Mouse (Mus musculus): ENCODE measurements around the gene Mdm2.
"Not testable (repeated sequence)": the region's sequence is repeated elsewhere in the genome, so short reads cannot be mapped to it uniquely, and the experiment has no call there.

Gene Mdm2

GRCm38 (mm10) chr10:117748276-117749049, 37.9 kb upstream of the Mdm2 start:
- no peak for DNase-seq (ENCODE audit: low spot score in 2 of 2)

GRCm38 (mm10) chr10:117747711-117748110, 37.2 kb upstream of the Mdm2 start:
- DNase-seq (ENCODE audit: low spot score in 2 of 2): no peak

GRCm38 (mm10) chr10:117746297-117746883, 35.8 kb upstream of the Mdm2 start, which contains the start of gene Slc35e3:
Slc35e3 (minus strand) TSS chr10:117746365.
- DNase-seq (ENCODE audit: low spot score in 2 of 2): peak; percentile 96 to 97

- not testable (repeated sequence) for DNase-seq (ENCODE audit: low spot score in 2 of 2)
Observed at GRCm38 (mm10) chr10:117745570-117746296, 35.2 kb upstream of the Mdm2 start.

- DNase-seq (ENCODE audit: low spot score in 2 of 2): no peak
Observed at GRCm38 (mm10) chr10:117743917-117744316, 33.4 kb upstream of the Mdm2 start.

GRCm38 (mm10) chr10:117743182-117743581, 32.6 kb upstream of the Mdm2 start:
- DNase-seq (ENCODE audit: low spot score in 2 of 2): no peak

- no peak for DNase-seq (ENCODE audit: low spot score in 2 of 2)
Observed at GRCm38 (mm10) chr10:117742618-117743017, 32.1 kb upstream of the Mdm2 start.

GRCm38 (mm10) chr10:117741698-117742475, 31.3 kb upstream of the Mdm2 start:
- no peak for DNase-seq (ENCODE audit: low spot score in 2 of 2)

GRCm38 (mm10) chr10:117740921-117741320, 30.4 kb upstream of the Mdm2 start:
- DNase-seq (ENCODE audit: low spot score in 2 of 2): no peak

GRCm38 (mm10) chr10:117740171-117740570, 29.6 kb upstream of the Mdm2 start:
- DNase-seq (ENCODE audit: low spot score in 2 of 2): no peak

GRCm38 (mm10) chr10:117739648-117739948, 29.0 kb upstream of the Mdm2 start:
- DNase-seq (ENCODE audit: low spot score in 2 of 2): no peak

- no peak for DNase-seq (ENCODE audit: low spot score in 2 of 2)
Observed at GRCm38 (mm10) chr10:117738928-117739647, 28.5 kb upstream of the Mdm2 start.

- DNase-seq (ENCODE audit: low spot score in 2 of 2): no peak
Observed at GRCm38 (mm10) chr10:117738140-117738921, 27.8 kb upstream of the Mdm2 start.

- not testable (repeated sequence) for DNase-seq (ENCODE audit: low spot score in 2 of 2)
Observed at GRCm38 (mm10) chr10:117737498-117737897, 26.9 kb upstream of the Mdm2 start.

GRCm38 (mm10) chr10:117737075-117737474, 26.5 kb upstream of the Mdm2 start:
- no peak for DNase-seq (ENCODE audit: low spot score in 2 of 2)

GRCm38 (mm10) chr10:117736573-117736972, 26.0 kb upstream of the Mdm2 start:
- DNase-seq (ENCODE audit: low spot score in 2 of 2): no peak

GRCm38 (mm10) chr10:117735396-117735795, 24.8 kb upstream of the Mdm2 start:
- not testable (repeated sequence) for DNase-seq (ENCODE audit: low spot score in 2 of 2)

GRCm38 (mm10) chr10:117734104-117734852, 23.7 kb upstream of the Mdm2 start:
- not testable (repeated sequence) for DNase-seq (ENCODE audit: low spot score in 2 of 2)

GRCm38 (mm10) chr10:117733626-117734025, 23.1 kb upstream of the Mdm2 start:
- not testable (repeated sequence) for DNase-seq (ENCODE audit: low spot score in 2 of 2)
